Mouse (Mus musculus) testis, postnatal 14 days (tissue): ENCODE data around the gene Katnbl1.
A peak's percentile ranks its signal among the peaks of the same experiment; 100 is the strongest.

Experiments
- DNase-seq: peaks from one replicate; pipeline ENCODE4 v3.0.0; 2021; ENCODE audit warnings: low spot score

Gene Katnbl1

GRCm38 (mm10) chr2:112378973-112379898, at the start of gene Katnbl1:
Gene Katnbl1 (plus strand): TSS chr2:112379211.
- peak; percentile 91 for DNase-seq

GRCm38 (mm10) chr2:112332051-112332898, 46.7 kb upstream of the Katnbl1 start:
- DNase-seq, result no peak

DNA sequence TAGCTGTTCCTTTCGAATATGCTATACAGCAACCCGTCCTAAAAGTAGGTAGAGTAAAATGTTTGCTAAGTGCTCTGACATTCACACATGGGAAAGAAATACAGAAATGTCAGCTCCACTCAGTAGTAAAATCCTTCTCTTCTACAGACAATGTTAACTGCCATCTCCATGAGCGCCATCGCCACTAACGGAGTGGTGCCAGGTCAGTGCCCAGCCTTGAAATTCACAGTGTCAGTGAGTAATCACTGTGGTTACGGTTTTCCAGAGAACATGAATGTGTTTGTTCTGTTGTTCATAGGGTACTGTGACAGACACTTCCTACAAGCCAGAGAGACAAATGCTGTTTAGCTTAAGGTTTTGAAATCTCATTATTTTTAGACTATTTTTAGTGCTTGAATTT, 41.8 kb upstream of the Katnbl1 start:
- no peak for DNase-seq

DNA sequence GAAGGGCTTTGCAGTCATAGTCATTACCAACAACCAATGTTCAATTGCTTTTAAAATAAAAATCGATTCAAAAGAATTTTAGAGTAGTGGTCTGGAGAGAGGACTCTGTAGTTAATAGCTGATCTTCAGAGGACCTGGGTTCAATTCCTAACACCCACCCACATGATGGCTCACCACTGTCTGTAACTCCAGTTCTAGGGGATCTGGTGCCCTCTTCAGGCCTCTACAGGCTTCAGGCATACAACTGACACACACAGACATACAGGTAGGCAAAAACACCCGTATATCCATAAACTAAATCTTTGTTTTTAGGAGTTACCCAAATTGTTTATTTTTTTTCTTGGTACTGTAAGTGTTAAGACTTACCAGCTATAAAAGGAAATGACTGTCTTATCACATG, 39.3 kb upstream of the Katnbl1 start:
- DNase-seq, result no peak

DNA sequence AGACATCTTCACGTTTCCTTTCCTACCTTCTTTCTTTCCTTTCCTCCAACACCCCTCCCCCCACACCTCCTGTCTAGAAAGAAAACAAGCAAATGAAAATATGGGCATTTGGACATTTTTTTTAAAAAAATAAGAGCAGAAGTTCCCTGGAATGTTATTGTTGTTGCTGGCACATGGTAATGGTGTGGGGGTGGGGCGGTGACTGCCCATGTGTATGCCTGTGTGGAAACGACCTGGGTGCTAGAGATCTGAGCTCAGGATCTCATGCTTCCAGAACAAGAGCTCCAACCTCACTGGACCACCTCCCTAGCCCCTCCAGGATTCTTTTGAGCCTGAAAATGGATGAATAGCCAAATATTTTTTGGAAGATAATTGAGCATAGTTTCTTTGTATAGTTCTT, 37.9 kb upstream of the Katnbl1 start:
- DNase-seq, result no peak

DNA sequence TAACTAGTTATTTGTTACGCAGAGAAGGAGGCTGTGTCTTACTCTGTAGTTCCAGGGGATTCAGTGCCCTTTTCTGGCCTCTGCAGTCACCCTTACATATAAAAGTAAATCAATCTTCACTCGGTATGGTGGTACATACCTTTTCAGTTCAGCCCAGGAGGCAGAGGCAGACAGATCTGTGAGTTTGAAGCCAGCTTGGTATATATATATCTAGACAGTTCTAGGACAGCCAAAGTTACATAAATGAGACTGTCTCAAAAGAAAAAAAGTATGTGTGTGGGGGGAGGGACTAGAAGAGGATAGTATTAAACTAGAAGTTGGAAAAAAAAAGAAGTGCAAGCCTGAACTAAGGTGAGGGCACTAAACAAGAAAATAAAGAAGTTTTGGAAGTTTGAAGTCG, 30.8 kb upstream of the Katnbl1 start:
- no peak for DNase-seq

- DNase-seq, result no peak
Observed at GRCm38 (mm10) chr2:112353685-112354455, 25.1 kb upstream of the Katnbl1 start.

- DNase-seq, result no peak
Observed at GRCm38 (mm10) chr2:112359611-112360010, 19.4 kb upstream of the Katnbl1 start.

DNA sequence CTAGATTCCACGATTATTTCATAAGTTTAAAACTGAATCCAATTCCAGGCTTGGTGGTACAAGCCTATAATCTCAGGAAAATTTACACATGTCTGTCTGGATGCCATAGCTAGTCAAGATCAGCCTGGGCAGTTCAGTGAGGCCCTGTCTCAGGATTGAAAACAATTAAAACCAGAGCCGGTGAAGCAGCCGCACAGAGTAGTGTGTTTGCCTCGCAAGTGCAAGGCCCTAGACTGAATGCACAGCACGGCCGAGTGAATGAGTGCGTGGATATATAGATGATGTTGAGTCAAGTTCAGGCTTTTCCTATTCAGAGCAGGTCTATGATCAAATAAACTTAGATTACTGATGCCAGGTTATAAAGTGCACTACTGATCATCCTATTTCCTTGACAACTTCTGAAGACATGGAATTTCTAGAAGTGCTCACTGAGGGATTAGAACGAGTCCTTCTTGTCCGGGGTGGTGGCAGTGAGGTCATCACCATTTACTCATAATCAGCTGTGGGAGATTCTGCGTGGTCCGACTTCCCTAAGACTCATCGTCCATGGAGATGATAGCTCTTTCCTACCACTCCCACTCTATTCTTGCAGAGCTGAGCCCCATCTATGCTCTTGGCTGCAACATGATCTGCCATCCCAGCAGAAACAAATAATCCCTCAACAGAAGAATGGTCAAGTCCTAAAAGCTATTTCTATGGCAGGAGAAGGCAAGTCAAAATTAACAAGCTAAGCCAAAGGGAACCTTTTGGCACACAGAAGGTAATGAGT, 18.8 kb upstream of the Katnbl1 start:
- DNase-seq, result no peak

DNA sequence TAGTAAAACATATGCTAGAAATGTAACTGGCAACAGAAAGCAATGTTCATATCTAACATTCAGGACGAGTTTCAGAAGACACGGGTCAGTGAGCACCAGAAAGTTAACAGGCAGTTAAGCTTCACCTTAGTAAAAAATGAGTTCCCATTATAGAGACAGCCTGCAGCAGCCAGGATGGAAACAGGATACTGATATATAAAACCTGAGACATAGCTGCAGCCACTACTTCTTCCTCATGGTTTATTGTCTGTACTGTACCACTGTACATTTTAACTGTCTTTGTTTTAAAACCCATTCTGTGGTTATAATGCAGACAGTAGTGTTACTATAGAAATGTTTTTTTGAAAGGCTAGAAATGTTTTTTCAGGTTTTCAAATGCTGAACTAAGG, 18.2 kb upstream of the Katnbl1 start:
- DNase-seq, result no peak

GRCm38 (mm10) chr2:112367222-112367621, 11.8 kb upstream of the Katnbl1 start:
- DNase-seq, result peak; percentile 15

GRCm38 (mm10) chr2:112367726-112368673, 11.0 kb upstream of the Katnbl1 start, which contains the start of gene Emc4:
Gene Emc4 (minus strand): TSS chr2:112368027.
- DNase-seq, result peak; percentile 91

- DNase-seq, result no peak
Observed at GRCm38 (mm10) chr2:112369941-112370340, 9.1 kb upstream of the Katnbl1 start.

DNA sequence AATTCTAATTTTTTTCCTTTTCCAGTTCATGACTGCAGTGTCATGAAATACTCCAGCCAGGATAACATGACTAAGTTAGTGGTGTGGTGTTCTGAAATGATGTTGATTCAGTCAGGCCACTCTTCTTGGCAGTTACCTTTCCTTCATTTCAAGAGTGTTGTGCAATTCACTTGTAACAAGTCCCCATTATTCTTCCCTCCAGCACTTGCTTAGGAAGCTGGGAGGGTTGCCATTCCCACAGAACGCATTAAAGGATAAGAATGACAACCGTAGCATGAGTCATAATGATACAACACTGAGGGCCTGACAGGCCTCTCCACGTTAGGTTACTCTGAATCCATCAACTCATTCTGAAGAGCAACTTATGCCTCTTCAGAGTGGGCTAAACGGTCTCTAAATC, 5.9 kb upstream of the Katnbl1 start:
- DNase-seq, result no peak

DNA sequence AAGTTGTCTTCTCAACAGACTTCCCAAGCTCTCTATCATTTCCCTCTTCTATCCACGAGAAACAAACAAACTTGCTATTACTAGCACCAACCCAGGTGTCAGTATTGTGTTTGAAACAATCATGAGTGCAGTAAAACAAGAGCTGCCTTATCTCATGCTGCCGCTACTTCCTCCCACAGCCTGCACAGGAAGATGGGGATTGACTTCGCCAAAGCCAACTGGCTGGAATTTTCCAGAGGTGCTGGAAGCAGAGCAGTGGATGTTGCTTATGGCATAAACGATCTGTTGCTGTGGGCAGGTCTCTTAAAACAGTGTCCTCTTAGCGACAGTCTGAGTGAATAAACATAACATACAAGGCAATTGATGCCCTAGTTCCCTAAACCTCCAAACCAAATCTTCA, 4.4 kb upstream of the Katnbl1 start:
- no peak for DNase-seq

GRCm38 (mm10) chr2:112380131-112380530, 1.1 kb downstream of the Katnbl1 start:
- no peak for DNase-seq

GRCm38 (mm10) chr2:112381219-112381618, 2.2 kb downstream of the Katnbl1 start:
- no peak for DNase-seq

- no peak for DNase-seq
Observed at GRCm38 (mm10) chr2:112390843-112391242, 11.8 kb downstream of the Katnbl1 start.

DNA sequence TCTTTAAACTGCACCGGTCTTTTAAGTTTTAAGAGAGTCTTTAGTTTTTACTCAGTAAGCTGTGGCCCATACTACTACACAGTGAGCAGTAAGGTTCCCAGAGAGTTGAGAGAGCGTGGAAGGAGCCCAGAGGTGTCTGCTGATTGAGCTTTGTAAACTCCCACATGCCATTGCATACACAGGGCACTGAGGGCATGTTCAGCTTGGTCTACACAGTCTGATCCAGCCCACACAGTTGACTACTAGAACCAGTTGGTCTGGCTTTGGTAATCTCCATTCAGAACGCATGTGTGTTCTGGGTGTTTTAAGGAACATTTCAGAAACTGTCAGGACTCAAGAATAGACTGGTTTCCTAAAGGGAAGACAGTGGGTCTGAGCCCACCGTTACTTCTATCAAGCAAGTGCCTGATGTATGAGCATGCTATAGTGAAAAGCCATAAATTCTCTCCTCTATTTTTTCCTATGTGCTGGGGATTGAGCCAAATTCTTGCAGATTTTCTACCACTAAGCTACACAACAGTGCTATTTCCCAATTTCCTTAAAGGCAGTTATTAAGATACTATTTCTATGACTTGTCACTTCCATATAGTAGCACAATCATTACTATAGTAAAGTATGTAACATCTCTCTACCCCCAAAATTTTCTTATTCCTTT, 12.5 kb downstream of the Katnbl1 start:
- no peak for DNase-seq

- no peak for DNase-seq
Observed at GRCm38 (mm10) chr2:112392689-112393088, 13.7 kb downstream of the Katnbl1 start.
